Mouse (Mus musculus): ENCODE data around the gene Naa11. TPM values are rescaled to one million over a fixed set of nuclear protein-coding genes. Genes with fewer than 3 reads are reported as not detected.

The Naa11 gene
- polyA plus RNA-seq, 1 experiment from 2014 or later, result not detected

DNA sequence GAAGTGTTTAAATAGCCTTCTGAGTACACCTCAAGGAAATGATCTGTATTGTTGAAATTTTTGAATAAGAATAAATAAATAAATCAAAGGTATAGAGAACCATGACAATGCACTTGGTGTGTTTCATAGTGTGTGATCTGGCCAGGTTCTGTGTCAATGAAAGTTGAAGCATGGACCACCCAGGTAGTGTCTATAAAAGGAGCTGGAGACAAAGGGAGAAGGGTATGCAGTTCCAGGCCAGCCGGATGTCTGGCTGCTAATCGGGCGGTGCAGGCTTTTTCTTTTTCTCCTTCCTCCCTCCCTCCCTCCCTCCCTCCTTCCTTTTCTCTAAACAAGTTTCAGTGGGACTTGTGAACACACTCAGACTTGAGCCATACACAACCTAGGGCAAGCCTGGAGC is 12.2 kb downstream of the Naa11 start:
- H3K27me3 ChIP-seq (ENCODE audit: low read depth, poor library complexity, severe bottlenecking), result no peaks in the 10 kb centered on the region
- DNase-seq (ENCODE audit: low spot score), result no peak
- no peak overlapping the region for H3K4me3 ChIP-seq
- H3K36me3 ChIP-seq, result no peaks in the 10 kb centered on the region
- no peaks in the 10 kb centered on the region for H3K4me1 ChIP-seq
- WGBS, result 50% methylated on average over 3 of the region's 3 CpGs
- H3K27ac ChIP-seq, result peak overlapping the region; percentile 42; the same call in 1 of the 2 replicates
- H3K9me3 ChIP-seq (replicated peaks), result no peaks in the 10 kb centered on the region

- H3K27ac ChIP-seq, result no peak overlapping the region
- no peak overlapping the region for H3K4me3 ChIP-seq
- peaks cover 4% of the 10 kb centered on the region; the same call in 1 of the 2 replicates for H3K4me1 ChIP-seq
- no peaks in the 10 kb centered on the region for H3K27me3 ChIP-seq (ENCODE audit: low read depth, poor library complexity, severe bottlenecking)
- no peak for DNase-seq (ENCODE audit: low spot score)
- H3K36me3 ChIP-seq, result no peaks in the 10 kb centered on the region
- H3K9me3 ChIP-seq (replicated peaks), result no peaks in the 10 kb centered on the region
- 83% methylated on average over 8 of the region's 8 CpGs for WGBS
Measured at GRCm38 (mm10) chr5:97364781-97365180, 27.4 kb downstream of the Naa11 start.

DNA sequence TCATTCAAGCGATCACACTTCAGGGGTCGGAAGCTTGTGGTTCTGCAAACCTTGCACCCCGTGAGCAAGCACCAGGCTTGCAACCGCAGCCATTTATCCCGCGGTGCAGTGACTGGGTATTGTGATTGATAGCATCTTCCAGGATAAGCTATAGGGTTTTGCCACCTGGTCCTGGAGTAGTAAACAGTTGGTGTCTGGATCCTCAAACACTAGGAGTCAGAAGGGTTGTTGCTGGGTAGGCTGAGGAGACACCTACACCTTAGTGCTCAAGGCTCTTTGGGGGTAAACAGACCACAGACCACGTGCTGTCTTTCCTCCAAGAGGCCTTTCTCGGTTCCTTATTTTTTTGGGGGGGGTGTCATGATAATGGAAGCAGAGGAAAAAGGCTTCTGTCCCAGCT is 27.9 kb downstream of the Naa11 start:
- H3K4me1 ChIP-seq, result peaks cover 4% of the 10 kb centered on the region; the same call in 1 of the 2 replicates
- H3K4me3 ChIP-seq, result no peak overlapping the region
- no peak for DNase-seq (ENCODE audit: low spot score)
- H3K27me3 ChIP-seq (ENCODE audit: low read depth, poor library complexity, severe bottlenecking), result no peaks in the 10 kb centered on the region
- H3K9me3 ChIP-seq (replicated peaks), result no peaks in the 10 kb centered on the region
- no peaks in the 10 kb centered on the region for H3K36me3 ChIP-seq
- no peak overlapping the region for H3K27ac ChIP-seq
- 43% methylated on average over 8 of the region's 8 CpGs for WGBS

GRCm38 (mm10) chr5:97362539-97362938 is 29.6 kb downstream of the Naa11 start:
- Histone ChIP-seq H3K36me3 (no peaks in the 10 kb centered on the region), H3K9me3 (replicated peaks) (no peaks in the 10 kb centered on the region), H3K4me1 (peaks cover 4% of the 10 kb centered on the region; the same call in 1 of the 2 replicates), H3K4me3 (no peak overlapping the region), H3K27me3 (ENCODE audit: low read depth, poor library complexity, severe bottlenecking) (no peaks in the 10 kb centered on the region), H3K27ac (no peak overlapping the region)
- no peak for DNase-seq (ENCODE audit: low spot score)
- 69% methylated on average over 2 of the region's 2 CpGs for WGBS

- Histone ChIP-seq H3K4me1 (peaks cover 4% of the 10 kb centered on the region; the same call in 1 of the 2 replicates), H3K9me3 (replicated peaks) (no peaks in the 10 kb centered on the region), H3K27me3 (ENCODE audit: low read depth, poor library complexity, severe bottlenecking) (no peaks in the 10 kb centered on the region), H3K4me3 (no peak overlapping the region), H3K36me3 (no peaks in the 10 kb centered on the region), H3K27ac (no peak overlapping the region)
- DNase-seq (ENCODE audit: low spot score), result no peak
- WGBS, result 84% methylated on average over 4 of the region's 4 CpGs
Measured at GRCm38 (mm10) chr5:97359104-97359503, 33.1 kb downstream of the Naa11 start.

DNA sequence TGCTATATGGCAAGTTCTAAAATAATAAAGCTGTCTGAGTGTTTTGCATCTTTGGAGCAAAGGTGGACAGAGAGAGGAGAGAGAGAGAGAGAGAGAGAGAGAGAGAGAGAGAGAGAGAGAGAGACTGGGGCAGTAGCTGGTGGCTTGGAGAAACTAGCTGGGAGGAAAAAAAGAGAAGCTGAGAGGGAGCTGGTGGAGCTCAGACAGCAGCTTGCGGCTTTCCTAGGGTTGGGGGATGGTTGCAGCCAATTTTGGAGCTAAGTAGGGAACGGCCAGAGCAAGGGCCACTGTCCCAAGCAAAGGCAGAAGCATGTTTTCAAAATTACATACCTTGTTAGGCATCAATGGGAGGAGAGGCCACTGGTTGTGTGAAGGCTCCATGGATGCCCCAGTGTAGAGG is 36.0 kb downstream of the Naa11 start:
- no peak for DNase-seq (ENCODE audit: low spot score)

DNA sequence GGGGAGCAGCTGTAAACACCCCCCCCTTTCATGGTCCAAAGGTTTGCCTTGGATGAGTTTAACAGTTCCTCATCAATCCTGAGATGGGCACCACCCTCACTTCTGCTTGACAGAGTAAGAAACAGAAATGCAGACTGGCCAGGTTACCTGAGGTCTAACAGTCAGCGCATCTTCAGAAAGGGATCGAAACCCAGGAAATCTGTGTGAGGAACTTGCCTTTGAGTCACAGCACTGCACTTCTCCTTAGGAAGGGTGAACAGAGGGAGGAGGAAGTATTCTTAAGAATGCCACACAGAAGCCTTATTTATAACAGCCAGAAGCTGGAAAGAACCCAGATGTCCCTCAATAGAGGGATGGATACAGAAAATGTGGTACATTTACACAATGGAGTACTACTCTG is 37.0 kb downstream of the Naa11 start:
- DNase-seq (ENCODE audit: low spot score), result no peak
- no peak overlapping the region for H3K27ac ChIP-seq
- 94% methylated on average over 2 of the region's 2 CpGs for WGBS
- no peaks in the 10 kb centered on the region for H3K36me3 ChIP-seq
- no peak overlapping the region for H3K4me3 ChIP-seq
- H3K9me3 ChIP-seq (replicated peaks), result no peaks in the 10 kb centered on the region
- no peaks in the 10 kb centered on the region for H3K27me3 ChIP-seq (ENCODE audit: low read depth, poor library complexity, severe bottlenecking)
- no peaks in the 10 kb centered on the region for H3K4me1 ChIP-seq

More for the DNA sequence above, 36.0 kb downstream of the Naa11 start:
- 58% methylated on average over 2 of the region's 2 CpGs for WGBS
- H3K27ac ChIP-seq, result no peak overlapping the region
- H3K9me3 ChIP-seq (replicated peaks), result no peaks in the 10 kb centered on the region
- no peak overlapping the region for H3K4me3 ChIP-seq
- H3K27me3 ChIP-seq (ENCODE audit: low read depth, poor library complexity, severe bottlenecking), result no peaks in the 10 kb centered on the region
- H3K36me3 ChIP-seq, result no peaks in the 10 kb centered on the region
- no peaks in the 10 kb centered on the region for H3K4me1 ChIP-seq

DNA sequence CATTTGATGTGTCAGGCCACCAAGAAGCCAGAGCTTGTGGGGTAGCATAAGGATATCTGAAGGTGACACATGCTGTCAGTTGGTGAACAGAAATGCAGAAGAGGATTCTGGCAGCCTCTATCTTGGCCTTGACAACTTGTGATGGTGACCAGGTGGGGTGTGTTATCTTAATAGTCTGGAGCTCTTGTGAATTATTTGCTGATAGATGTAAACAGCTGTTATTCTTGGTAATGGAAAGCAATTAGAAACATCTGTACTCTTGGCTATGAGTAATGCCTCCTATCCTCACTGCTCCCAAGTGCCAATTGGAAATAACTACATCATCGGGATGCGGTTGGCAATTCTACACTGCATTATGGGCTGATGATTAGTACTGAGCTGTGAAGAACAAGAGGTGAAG is 43.4 kb downstream of the Naa11 start:
- H3K27ac ChIP-seq, result no peak overlapping the region
- no peak overlapping the region for H3K4me3 ChIP-seq
- no peak for DNase-seq (ENCODE audit: low spot score)
- WGBS, result 38% methylated on average over 2 of the region's 2 CpGs
- peaks cover 7% of the 10 kb centered on the region; the same call in 1 of the 2 replicates for H3K4me1 ChIP-seq
- no peaks in the 10 kb centered on the region for H3K27me3 ChIP-seq (ENCODE audit: low read depth, poor library complexity, severe bottlenecking)
- no peaks in the 10 kb centered on the region for H3K9me3 ChIP-seq (replicated peaks)
- H3K36me3 ChIP-seq, result no peaks in the 10 kb centered on the region

DNA sequence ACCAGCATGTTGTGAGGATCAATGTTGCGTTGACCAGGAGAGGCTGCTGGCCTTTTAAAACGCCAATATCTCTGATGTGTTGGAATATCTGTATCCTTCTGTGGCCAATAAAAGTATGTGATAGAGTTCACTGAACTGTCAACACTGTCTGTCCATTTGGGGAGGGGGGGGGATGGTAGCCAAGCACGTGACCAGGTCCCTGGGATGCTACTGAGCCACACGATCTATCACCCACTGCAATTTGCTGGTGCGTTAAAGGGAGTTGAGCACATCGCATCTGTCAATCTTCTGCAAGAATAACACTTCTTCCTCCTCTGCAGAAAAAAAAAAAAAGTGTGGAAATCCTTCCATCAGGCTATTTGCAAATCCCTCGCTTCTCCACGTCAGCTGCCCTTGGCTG is 43.9 kb downstream of the Naa11 start:
- 76% methylated on average over 8 of the region's 8 CpGs for WGBS
- DNase-seq (ENCODE audit: low spot score), result no peak
- no peaks in the 10 kb centered on the region for H3K9me3 ChIP-seq (replicated peaks)
- H3K27me3 ChIP-seq (ENCODE audit: low read depth, poor library complexity, severe bottlenecking), result no peaks in the 10 kb centered on the region
- H3K36me3 ChIP-seq, result no peaks in the 10 kb centered on the region
- peaks cover 7% of the 10 kb centered on the region; the same call in 1 of the 2 replicates for H3K4me1 ChIP-seq
- no peak overlapping the region for H3K4me3 ChIP-seq
- H3K27ac ChIP-seq, result no peak overlapping the region

- Histone ChIP-seq H3K27ac (no peak overlapping the region), H3K9me3 (replicated peaks) (no peaks in the 10 kb centered on the region), H3K4me3 (no peak overlapping the region), H3K27me3 (ENCODE audit: low read depth, poor library complexity, severe bottlenecking) (no peaks in the 10 kb centered on the region), H3K36me3 (no peaks in the 10 kb centered on the region), H3K4me1 (peaks cover 7% of the 10 kb centered on the region; the same call in 1 of the 2 replicates)
- WGBS, result 95% methylated on average over 10 of the region's 10 CpGs
- DNase-seq (ENCODE audit: low spot score), result no peak
Measured at GRCm38 (mm10) chr5:97345732-97346253, 46.4 kb downstream of the Naa11 start.

DNA sequence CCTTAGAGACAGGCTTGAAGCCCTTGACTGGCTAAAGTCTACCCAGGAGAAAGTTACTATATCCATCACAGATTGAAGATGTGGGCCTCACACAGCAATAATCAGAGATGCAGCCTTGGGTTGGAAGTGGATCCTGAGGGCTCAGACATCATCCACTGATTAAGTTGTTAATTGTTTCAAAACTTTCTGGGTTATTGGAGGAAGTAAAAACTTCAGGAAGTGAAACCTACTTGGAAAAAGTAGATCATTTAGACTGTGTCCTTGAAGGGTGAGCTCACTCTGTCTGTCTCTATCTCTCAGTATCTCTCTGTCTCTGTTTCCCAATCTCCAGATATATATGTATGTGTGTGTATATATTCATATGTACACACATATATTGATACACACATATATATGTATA is 47.0 kb downstream of the Naa11 start:
- no peak overlapping the region for H3K27ac ChIP-seq
- no peaks in the 10 kb centered on the region for H3K36me3 ChIP-seq
- DNase-seq (ENCODE audit: low spot score), result no peak
- peaks cover 7% of the 10 kb centered on the region; the same call in 1 of the 2 replicates for H3K4me1 ChIP-seq
- H3K27me3 ChIP-seq (ENCODE audit: low read depth, poor library complexity, severe bottlenecking), result no peaks in the 10 kb centered on the region
- H3K9me3 ChIP-seq (replicated peaks), result no peaks in the 10 kb centered on the region
- H3K4me3 ChIP-seq, result no peak overlapping the region

DNA sequence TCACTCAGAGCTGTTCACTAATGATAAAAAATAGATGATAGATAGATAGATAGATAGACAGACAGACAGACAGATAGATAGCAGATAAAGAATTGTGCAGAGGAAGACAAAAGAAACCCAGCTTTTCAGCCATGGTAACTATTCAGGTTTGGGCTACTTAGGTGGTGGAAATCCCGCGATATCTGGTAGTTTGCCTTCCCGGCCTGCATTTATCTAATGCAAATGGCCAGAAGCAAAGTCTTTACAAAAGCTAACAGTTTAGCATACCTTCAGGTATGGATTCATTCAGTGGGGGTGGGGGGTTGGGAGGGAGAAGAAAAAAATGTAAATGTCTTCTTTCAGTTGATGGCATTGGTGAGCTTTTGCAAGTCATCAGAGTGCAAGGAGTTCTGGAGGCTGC is 48.0 kb downstream of the Naa11 start:
- no peaks in the 10 kb centered on the region for H3K27me3 ChIP-seq (ENCODE audit: low read depth, poor library complexity, severe bottlenecking)
- DNase-seq (ENCODE audit: low spot score), result no peak
- H3K4me1 ChIP-seq, result peaks cover 7% of the 10 kb centered on the region; the same call in 1 of the 2 replicates
- H3K27ac ChIP-seq, result no peak overlapping the region
- whole genome bisulfite sequencing, result 81% methylated on average over 3 of the region's 3 CpGs
- no peaks in the 10 kb centered on the region for H3K36me3 ChIP-seq
- H3K9me3 ChIP-seq (replicated peaks), result no peaks in the 10 kb centered on the region
- no peak overlapping the region for H3K4me3 ChIP-seq

GRCm38 (mm10) chr5:97334794-97335193 is 57.4 kb downstream of the Naa11 start:
- H3K4me1 ChIP-seq, result peaks cover 5% of the 10 kb centered on the region
- no peaks in the 10 kb centered on the region for H3K27me3 ChIP-seq (ENCODE audit: low read depth, poor library complexity, severe bottlenecking)
- 61% methylated on average over 3 of the region's 3 CpGs for WGBS
- no peak for DNase-seq (ENCODE audit: low spot score)
- no peak overlapping the region for H3K4me3 ChIP-seq
- no peak overlapping the region for H3K27ac ChIP-seq
- H3K36me3 ChIP-seq, result no peaks in the 10 kb centered on the region
- no peaks in the 10 kb centered on the region for H3K9me3 ChIP-seq (replicated peaks)
